Mouse (Mus musculus): ENCODE data around the gene Etl4.
"Not testable (repeated sequence)": the region's sequence is repeated elsewhere in the genome, so short reads cannot be mapped to it uniquely, and the experiment has no call there.

- TF ChIP-seq HCFC1 (IDR thresholded peaks at IDR 0.05; ENCODE audit: borderline replicate concordance, insufficient read depth, low read length); ZNF384 (IDR thresholded peaks at IDR 0.05; ENCODE audit: low read depth, low read length): not testable (repeated sequence)
Measured at GRCm38 (mm10) chr2:20177236-20177635, 267.7 kb downstream of the Etl4 start.

Data from ES-E14 (cell line).